Mouse (Mus musculus) neutrophil, adult 5-6 weeks (primary cell): ENCODE measurements at regions not wholly inside any gene's neighbourhood (a gene's known extent, or its start where the extent isn't known, plus 50 kb on each side); places are given as distances from the start of the nearest gene placed in this dataset.

Experiments
- ATAC-seq: fragments of 151-379, 151-347 bp; 2 replicates; pipeline ENCODE4 v1.8.0; 2017; ENCODE audit warnings: mild to moderate bottlenecking, moderate TSS enrichment; ENCODE audit not compliant: insufficient number of reproducible peaks, poor library complexity, low FRiP score, severe bottlenecking; ENCODE audit errors: extremely low read depth

- ATAC-seq: no peak
Measured at GRCm38 (mm10) chr13:99847531-99847930, 53.4 kb downstream of the Cartpt start.

GRCm38 (mm10) chr13:99842626-99843025, 58.3 kb downstream of the Cartpt start:
- ATAC-seq: no peak

GRCm38 (mm10) chr13:99839446-99839845, 61.4 kb downstream of the Cartpt start:
- ATAC-seq: no peak

- ATAC-seq: peak; percentile 53; the same call in 1 of the 2 replicates
Measured at GRCm38 (mm10) chr13:99837772-99838425, 63.0 kb downstream of the Cartpt start.

GRCm38 (mm10) chr13:99837180-99837579, 63.7 kb downstream of the Cartpt start:
- ATAC-seq: no peak

- no peak for ATAC-seq
Measured at GRCm38 (mm10) chr13:99836586-99836985, 64.3 kb downstream of the Cartpt start.

GRCm38 (mm10) chr13:99835518-99835917, 65.4 kb downstream of the Cartpt start:
- ATAC-seq: no peak

GRCm38 (mm10) chr13:99830080-99830724, 70.7 kb downstream of the Cartpt start:
- no peak for ATAC-seq

GRCm38 (mm10) chr13:99827573-99827972, 73.3 kb downstream of the Cartpt start:
- no peak for ATAC-seq

GRCm38 (mm10) chr13:99824625-99825024, 76.3 kb downstream of the Cartpt start:
- no peak for ATAC-seq

GRCm38 (mm10) chr13:99816666-99817065, 84.2 kb downstream of the Cartpt start:
- no peak for ATAC-seq

- ATAC-seq: no peak
Measured at GRCm38 (mm10) chr13:99815786-99816185, 85.1 kb downstream of the Cartpt start.

- ATAC-seq: no peak
Measured at GRCm38 (mm10) chr13:99814801-99815200, 86.1 kb downstream of the Cartpt start.

GRCm38 (mm10) chr13:99814033-99814556, 86.8 kb downstream of the Cartpt start:
- no peak for ATAC-seq

- no peak for ATAC-seq
Measured at GRCm38 (mm10) chr13:99794448-99794847, 106.4 kb downstream of the Cartpt start.

- no peak for ATAC-seq
Measured at GRCm38 (mm10) chr13:99793786-99794435, 107.0 kb downstream of the Cartpt start.

GRCm38 (mm10) chr13:99793001-99793400, 107.9 kb downstream of the Cartpt start:
- ATAC-seq: no peak

- ATAC-seq: no peak
Measured at GRCm38 (mm10) chr13:99790951-99791350, 109.9 kb downstream of the Cartpt start.

GRCm38 (mm10) chr13:99787760-99788159, 113.1 kb downstream of the Cartpt start:
- no peak for ATAC-seq

GRCm38 (mm10) chr13:99785427-99785826, 115.5 kb downstream of the Cartpt start:
- no peak for ATAC-seq
